Mouse (Mus musculus): ENCODE results near the gene Celsr1.

Gene Celsr1

GRCm38 (mm10) chr15:85994906-85995608, 38.5 kb downstream of the Celsr1 start:
- ATAC-seq (ENCODE audit: low TSS enrichment), result no peak

- ATAC-seq (ENCODE audit: low TSS enrichment), result peak; percentile 47
Observed at GRCm38 (mm10) chr15:85993931-85994583, 39.5 kb downstream of the Celsr1 start.

GRCm38 (mm10) chr15:85993386-85993785, 40.2 kb downstream of the Celsr1 start:
- no peak for ATAC-seq (ENCODE audit: low TSS enrichment)

DNA sequence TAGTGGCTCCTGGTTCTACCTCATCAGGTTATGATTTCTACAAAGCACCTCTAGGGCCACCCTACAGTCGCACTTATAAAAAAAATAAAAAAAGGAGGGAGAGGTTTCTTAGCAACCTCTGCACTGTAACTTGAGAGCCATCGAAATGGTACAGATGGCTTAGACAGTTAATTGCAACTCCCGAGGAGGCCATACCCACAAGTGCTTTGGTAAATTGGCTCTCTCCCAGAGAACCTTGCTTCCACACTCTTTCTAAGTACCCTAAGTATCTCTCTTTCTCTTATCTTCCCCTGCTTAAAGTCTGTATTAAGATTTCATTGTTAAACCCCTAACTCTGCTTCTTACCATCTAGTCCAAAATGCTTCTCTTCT, 41.5 kb downstream of the Celsr1 start:
- no peak for ATAC-seq (ENCODE audit: low TSS enrichment)

- ATAC-seq (ENCODE audit: low TSS enrichment), result no peak
Observed at GRCm38 (mm10) chr15:85991453-85992124, 42.0 kb downstream of the Celsr1 start.

- no peak for ATAC-seq (ENCODE audit: low TSS enrichment)
Observed at GRCm38 (mm10) chr15:85990696-85991443, 42.7 kb downstream of the Celsr1 start.

DNA sequence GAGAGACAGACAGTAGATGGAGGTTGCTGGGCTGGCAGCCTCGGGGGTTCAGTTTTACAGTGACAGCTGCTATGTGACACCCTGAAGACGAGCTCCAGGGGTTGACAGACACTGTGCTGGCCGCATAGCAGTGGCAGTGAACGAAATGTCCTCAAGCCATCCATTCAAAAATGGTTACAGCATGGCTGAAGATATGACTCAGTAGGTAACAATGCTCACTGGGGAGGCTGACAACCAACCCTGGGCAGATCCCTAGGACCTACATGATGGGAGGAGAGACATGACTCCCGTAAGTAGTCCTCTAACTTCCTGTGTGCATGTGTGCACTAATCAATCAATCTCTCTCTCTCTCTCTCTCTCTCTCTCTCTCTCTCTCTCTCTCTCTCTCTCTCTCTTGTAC, 45.7 kb downstream of the Celsr1 start:
- no peak for ATAC-seq (ENCODE audit: low TSS enrichment)

GRCm38 (mm10) chr15:85986170-85986569, 47.4 kb downstream of the Celsr1 start:
- no peak for ATAC-seq (ENCODE audit: low TSS enrichment)

GRCm38 (mm10) chr15:85985601-85986000, 48.0 kb downstream of the Celsr1 start:
- no peak for ATAC-seq (ENCODE audit: low TSS enrichment)

DNA sequence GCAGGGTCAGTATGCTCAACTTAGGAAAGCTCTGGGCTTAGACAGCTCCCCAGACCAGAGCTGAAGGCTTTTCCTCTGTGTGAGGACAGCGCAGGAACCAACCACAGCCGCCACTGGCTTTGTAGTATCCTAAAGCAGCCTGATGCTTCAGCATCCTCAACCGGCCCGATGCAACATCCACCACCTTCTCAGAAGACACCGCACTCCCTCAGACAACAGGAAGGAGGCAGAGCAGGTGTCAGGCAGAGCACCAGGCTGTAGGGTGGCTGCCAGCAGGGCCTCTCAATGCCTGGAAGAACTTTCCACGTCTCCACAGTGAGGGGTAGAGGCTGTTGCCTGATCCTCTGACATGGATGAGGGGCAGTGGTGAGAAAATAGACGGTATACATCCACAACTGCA, 50.4 kb downstream of the Celsr1 start:
- ATAC-seq (ENCODE audit: low TSS enrichment), result no peak

- no peak for ATAC-seq (ENCODE audit: low TSS enrichment)
Observed at GRCm38 (mm10) chr15:85982416-85982775, 51.2 kb downstream of the Celsr1 start.

DNA sequence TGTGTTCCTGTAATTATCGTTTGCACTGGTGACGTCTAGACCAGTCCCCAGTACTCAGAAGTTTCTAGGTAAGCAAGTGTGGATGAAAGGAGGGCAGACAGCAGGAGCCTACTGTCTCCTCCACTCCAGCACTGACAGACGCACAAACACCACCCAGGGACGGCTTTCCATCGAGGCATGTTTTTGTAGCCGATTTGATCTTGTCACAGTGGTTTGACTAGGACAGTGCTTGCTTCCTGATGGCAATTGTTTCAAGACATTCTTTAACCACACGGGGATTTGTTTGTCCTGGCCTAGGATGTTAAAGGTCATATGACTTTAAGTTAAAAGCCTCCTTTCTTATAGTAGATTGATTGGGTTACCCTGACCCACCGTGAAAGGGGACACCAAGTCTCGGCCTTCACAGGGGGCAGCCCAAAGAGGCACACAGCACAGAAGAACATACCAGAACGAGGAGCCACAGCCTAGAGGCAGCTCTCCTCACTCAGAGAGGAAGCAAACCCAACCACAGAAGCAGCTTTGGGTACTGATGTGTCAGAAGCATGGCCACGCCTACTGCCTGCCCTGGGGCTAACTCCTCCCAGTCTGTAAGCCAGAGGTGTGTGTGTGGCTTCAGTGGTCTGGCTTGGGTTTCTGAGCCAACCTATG, 51.7 kb downstream of the Celsr1 start:
- no peak for ATAC-seq (ENCODE audit: low TSS enrichment)

DNA sequence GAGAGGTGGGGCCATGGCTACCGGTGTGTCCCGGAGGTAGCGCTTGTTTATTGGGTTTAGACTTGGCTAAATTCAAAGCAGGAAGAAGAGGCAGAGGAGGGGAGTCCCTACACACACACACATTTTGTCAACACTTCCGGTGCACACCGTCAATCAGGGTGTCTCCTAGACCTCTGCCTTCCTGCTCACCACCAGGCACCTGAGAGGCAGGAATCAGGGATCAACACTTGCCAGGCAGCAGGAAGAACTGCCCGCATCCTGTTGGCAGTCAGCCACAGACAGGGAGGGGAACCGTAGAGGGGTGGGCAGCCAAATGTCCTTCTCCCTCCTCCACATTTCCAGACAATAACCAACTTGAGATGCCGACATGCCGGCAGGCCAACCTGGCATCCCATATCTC, 56.5 kb downstream of the Celsr1 start:
- no peak for ATAC-seq (ENCODE audit: low TSS enrichment)

GRCm38 (mm10) chr15:85975746-85976145, 57.8 kb downstream of the Celsr1 start:
- no peak for ATAC-seq (ENCODE audit: low TSS enrichment)

- ATAC-seq (ENCODE audit: low TSS enrichment), result no peak
Observed at GRCm38 (mm10) chr15:85971596-85971995, 62.0 kb downstream of the Celsr1 start.

- no peak for ATAC-seq (ENCODE audit: low TSS enrichment)
Observed at GRCm38 (mm10) chr15:85970441-85970840, 63.1 kb downstream of the Celsr1 start.

DNA sequence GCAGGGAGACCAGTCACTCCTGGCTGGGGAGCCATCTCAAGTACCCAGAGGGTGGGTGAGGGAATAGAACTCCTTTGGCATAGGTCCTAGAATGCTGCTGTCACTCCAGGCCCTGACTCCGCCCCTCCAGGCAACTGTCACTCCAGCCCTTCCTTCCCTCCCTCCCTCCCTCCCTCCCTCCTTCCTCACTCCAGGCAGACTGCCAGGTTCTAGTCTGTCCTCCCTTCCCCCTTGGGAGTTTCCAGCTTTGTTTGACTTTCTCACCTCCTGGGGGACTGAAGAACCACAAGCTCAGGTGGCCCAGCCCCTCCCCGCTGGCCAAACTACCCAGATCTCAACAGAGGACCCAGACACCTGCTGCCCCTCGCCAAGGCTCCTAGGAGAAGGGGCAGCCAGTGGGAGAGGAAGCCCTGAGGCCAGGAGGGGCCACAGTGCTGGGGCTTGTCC, 63.8 kb downstream of the Celsr1 start:
- ATAC-seq (ENCODE audit: low TSS enrichment), result no peak

DNA sequence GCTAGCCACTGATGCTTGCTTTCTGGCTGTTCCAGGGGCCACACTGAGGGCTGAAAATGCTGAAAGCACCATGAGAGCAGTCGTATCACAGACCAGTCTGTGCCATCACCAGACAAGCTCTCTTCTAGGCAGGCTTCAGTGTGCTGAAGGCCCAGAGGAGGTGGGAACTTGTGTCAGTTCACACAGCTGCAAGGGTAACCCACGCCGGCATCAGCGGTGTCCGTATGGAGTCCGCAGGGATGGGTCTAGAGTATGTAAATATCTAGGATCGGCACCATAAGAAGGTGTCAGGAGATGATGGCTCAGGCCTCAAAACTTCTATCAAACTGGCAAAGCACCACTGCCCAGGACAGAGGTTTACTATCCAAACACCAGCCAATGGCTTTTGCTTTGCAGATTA, 64.3 kb downstream of the Celsr1 start:
- no peak for ATAC-seq (ENCODE audit: low TSS enrichment)

DNA sequence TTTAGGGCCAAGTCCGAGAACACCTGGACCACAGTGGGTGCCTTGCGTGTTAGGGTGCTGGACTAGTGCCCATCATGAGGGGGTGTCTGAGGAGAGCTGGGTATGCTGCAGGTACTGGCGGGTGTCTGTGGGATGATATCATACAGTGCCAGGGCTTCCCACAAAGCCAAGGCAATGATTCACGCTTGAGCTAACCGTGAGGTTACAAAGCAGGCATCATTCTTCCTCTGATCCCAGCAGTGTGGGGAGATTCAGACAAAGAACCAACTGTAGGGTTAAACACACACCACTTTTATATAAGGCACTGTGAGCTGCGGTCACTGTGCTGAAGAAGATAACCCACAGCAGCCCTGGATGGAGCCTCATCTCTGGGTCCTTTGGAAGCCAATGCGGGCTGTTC, 67.5 kb downstream of the Celsr1 start:
- peak; percentile 57; the same call in 1 of the 2 replicates for ATAC-seq (ENCODE audit: low TSS enrichment)

- no peak for ATAC-seq (ENCODE audit: low TSS enrichment)
Observed at GRCm38 (mm10) chr15:85963279-85963840, 70.2 kb downstream of the Celsr1 start.

GRCm38 (mm10) chr15:85962691-85963090, 70.9 kb downstream of the Celsr1 start:
- ATAC-seq (ENCODE audit: low TSS enrichment), result no peak

GRCm38 (mm10) chr15:85961651-85962050, 71.9 kb downstream of the Celsr1 start:
- no peak for ATAC-seq (ENCODE audit: low TSS enrichment)
